Mouse (Mus musculus): ENCODE measurements around the gene Igfbp3.

DNA sequence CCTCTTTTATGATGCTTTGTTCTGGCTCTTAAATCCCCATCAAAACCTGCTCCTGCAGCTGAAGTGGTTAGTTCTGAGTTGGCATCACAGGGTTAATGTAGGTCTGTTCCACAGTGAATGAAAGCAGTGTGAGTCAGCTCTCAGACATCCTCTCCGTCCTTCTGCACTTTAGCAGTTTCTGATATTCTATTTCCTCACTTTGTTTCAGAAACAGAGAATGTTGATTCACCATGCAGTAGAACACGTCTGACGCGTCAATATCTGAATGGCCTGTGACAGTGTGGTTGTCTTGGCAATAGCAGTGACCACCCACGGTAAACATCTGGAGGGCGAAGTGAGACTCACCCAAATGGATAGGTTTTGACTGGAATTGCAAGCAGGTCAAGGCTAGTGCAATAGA lies 24.0 kb upstream of the Igfbp3 start:
- TF ChIP-seq POLR2A (IDR thresholded peaks at IDR 0.05; ENCODE audit: borderline replicate concordance, control insufficient read depth, low read depth, low read length) = no peak
- TF ChIP-seq CTCF (IDR thresholded peaks at IDR 0.05; ENCODE audit: control insufficient read depth, insufficient read depth, low read length) = no peak
